Mouse (Mus musculus) urinary bladder, postnatal 14 days (tissue): ENCODE results near the gene Hfe2.
"Not testable (repeated sequence)": the region's sequence is repeated elsewhere in the genome, so short reads cannot be mapped to it uniquely, and the experiment has no call there.

Experiments
- DNase-seq: peaks from one replicate; pipeline ENCODE4 v3.0.0; 2021; ENCODE audit warnings: low spot score

The Hfe2 gene

DNA sequence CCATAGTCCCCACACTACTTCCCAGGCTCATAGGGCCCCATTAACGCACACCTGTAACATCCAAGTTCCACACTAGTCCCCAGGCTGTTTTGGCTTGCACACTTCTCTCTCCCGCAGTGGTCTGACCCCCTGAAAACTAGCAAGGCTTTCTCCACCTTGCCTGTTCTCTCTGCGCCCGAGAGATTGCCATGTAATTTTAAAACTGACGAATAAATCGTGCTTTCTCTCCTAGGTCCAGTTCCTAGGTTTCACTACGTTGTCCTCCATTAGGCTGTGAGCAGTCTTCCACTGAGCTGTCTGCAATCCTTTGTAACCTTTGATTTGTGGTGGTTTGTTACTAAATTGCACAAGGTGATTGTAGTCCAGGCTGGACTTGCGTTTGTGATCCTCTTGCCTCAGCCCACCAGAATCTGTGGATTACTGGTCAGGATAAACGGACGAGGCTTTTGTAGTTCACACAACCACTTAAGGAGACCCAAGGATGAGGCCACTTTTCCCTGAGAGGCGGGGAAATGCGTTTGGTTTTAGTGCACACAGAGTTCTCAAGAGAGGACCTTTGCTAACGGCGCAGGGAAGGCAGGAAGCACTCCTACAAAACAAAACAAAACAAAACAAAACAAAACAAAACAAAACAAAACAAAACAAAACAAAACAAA lies 28.2 kb upstream of the Hfe2 start:
- DNase-seq = not testable (repeated sequence)

DNA sequence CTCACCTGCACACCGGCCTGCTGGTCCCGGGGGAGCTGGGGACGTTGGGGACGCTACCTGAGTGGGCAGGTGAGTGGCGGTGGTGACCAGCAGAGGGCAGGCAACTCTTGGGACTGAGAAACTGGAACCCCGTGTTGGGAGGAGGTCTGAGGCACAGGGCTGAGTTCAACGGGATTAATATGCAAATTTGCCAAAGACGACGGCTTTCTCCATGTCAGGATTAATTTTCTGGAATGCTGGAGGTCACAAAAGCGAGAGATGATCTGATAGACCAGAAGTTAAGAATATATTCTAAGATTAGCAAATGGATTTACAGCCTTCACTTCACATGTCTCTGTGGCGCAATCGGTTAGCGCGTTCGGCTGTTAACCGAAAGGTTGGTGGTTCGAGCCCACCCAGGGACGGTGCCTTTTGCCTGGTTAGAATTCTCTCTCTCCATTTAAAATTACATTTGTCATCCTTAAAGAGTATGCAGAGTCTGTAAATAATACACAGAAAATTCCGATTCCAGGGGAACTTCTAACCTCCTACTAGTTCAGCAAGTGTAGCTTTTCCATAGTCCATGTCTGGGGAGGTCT lies 27.4 kb upstream of the Hfe2 start:
- peak; percentile 78 for DNase-seq

DNA sequence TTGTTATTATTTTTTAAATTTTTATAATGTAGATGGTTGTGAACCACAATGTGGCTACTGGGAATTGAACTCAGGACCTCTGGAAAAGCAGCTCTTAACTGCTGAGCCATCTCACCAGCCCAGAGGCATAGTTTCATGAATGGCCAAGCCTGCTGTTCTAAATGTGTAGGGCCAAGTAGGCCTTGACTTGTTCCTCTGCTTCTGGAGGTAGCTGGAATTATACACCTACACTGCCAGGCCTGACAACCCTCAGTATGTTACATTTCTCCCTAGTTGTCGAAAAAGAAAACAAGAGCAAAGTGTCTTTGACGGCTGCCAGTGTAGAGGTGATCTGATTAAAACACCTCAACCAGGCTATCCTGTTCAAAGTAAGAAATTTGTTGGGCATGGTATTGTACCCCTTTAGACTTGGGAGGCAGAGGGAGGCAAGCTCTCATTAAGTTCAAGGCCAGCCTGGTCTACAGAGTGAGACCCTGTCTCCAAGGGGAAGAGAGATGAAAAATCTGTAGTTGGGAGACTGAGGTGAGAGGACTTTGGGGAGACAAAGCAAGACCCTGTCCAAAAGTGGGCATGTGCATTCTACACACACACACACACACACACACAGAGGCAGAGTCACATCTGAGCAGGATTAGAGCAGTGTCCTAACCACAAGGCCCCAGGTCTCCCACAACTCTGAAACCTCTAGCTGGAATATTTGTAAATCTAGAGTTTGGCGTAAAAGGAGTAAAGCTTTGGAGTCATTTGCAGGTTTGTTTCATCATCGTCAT lies 26.3 kb upstream of the Hfe2 start:
- no peak for DNase-seq

DNA sequence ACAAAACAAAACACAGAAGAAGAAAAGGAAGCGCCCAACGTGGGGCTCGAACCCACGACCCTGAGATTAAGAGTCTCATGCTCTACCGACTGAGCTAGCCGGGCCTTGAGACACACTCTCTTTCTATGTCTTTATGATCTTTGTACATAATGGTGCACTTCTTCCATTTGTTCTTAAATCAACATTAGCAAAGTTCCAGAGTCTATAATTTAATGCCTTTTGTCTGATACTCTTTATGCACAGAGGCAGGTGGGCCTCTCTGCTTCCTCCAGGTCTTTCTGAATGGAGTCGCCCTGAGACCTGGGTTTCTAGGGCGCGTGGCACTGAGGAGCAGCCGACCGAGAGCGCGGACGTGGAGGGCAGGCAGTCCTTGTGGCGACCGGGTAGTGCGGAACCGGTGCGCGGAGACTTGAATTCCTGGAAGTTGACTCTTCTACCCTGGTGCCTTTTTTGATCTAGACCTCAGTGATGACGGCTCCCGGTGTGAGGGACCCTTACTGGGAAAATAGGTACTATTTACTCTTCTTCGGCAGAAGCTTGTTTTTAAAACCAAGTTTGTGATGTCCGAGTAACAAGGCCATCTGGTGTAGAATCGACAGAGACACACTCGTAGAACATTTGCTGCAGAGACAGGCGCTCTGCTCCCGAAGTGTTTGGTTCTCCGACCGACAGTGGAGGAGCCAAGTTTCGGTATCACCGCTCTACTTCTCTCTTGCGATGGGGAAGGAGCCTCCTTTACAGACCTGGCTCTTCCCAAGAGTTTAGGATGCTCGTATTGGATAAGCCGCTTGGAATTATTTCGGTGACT lies 25.3 kb upstream of the Hfe2 start:
- DNase-seq = peak; percentile 75

DNA sequence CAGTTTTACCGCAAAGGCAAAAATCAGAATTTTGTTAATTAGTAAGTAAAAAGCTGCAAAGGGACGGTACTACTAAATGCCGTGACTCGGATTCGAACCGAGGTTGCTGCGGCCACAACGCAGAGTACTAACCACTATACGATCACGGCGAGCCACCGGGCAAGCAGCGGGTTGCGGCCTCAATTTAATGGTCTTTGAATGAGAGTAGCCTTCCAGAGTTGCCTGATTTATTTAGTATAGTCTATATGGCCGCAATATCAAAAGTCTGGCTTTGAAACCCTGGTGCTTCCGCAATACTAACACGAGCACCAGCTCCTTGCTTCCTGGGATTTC lies 24.7 kb upstream of the Hfe2 start:
- peak; percentile 93 for DNase-seq

DNA sequence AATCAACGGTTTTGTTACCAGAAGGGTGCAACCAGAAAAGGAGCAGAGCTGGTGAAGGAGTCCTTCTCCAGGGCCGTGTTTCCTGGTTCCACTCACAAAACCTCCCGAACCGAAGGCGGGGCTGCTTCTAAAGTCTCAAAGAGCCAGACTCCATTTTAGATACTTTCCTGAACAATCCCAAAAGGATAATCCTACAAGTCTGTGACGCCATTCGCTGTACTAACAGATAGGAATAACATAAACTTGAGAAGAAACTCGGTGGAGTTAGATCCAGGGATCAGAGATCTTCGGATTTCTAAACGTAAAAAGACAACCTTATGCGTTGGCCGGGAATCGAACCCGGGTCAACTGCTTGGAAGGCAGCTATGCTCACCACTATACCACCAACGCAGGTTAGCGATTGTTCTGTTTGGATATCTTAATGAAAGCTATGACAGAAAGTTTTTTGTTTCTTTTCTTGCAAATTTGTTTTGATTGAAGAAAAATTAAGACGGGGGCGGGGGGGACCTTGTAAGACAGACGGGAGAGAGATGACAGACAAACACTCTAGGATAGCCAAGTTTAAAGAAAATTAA lies 24.2 kb upstream of the Hfe2 start:
- DNase-seq = peak; percentile 89

DNA sequence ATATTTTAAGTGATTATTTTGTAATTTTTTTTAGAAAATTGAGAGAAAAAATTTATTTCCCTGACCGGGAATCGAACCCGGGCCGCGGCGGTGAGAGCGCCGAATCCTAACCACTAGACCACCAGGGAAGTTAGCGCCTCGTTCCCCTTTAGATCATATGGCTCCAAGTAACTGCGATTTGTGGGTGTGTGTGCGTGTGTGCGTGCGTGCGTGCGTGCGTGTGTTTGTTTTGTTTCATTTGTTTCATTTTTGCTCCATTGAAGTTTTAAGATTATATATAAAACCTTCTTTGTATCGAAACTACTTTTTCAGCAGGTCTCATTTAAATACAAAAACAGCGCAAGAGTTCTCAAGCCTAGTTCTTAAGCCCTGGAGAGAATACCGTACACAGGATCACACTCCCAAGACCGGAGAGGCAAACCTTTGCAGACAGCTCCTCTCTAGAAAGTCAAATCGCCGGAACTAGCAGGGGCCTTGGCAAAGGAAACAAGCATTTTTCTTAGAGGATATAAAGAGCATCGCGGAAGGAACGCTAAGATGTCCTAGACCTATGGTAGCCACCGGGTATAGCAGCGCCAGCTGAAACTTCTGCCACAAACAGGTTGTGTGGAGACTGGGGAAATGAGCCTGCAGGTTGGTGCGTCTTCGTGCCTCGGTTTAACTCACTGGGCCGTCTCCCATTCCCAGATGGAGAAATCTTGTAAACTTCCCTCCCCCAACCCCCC lies 23.4 kb upstream of the Hfe2 start:
- DNase-seq = peak; percentile 87

DNA sequence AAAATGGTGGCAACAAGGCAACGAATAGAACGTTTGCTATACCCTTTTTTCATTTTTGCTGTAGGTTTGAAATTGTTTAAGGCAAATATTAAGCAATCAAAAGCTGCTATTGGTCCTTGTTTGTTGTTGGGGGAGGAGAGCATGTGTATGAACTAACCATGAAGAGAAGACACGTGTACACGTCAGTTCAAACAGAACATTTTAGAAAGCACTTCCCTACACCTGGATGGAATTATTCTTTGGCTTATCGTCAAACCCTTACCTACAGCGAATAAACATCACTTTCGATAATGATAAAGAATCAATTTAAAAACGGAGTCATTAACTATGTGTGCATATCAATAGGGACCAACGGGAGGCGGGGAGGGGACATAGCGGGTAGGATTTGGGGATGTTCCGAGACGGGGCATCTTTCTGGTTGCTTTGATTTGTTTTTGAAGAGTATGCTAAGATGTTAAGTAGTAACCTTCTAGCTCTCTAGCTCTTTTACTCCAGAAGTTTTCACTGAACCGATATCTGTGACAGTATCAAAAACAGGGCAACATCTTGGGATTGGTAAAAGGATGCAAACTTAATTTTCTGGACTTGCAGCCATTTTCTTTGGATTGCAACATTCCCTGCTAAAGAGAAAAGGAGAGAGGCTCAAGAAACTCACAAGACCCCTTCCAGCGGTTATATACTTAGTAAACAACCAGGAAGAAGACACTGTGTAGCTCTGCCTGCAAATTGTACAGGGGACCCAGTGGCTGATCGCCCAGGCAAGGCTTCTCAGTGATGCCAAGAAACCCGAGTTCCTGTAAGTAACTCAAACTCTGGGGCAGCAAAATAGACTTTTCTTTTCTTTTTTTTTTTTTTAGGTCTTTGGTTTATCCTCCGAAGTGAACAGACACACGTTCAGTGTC lies 22.5 kb upstream of the Hfe2 start:
- peak; percentile 4 for DNase-seq

DNA sequence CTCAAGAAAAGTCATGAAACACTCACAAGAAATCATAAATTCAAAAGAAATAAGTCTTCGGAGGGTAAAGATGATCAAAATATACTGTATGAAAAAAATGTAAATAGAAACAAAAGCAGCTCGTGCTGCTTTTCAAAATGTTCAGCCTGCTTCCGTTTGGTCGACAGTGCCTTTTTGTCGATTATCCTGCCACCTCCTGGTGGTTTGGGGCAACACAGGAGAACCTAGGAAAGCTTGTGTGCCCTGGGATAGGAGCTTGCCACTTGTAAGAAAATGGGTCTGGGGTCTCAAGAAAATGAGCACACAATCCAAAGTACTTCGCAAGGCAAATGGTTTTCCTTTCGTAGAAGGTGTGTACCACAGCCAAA lies 21.9 kb upstream of the Hfe2 start:
- peak; percentile 79 for DNase-seq

DNA sequence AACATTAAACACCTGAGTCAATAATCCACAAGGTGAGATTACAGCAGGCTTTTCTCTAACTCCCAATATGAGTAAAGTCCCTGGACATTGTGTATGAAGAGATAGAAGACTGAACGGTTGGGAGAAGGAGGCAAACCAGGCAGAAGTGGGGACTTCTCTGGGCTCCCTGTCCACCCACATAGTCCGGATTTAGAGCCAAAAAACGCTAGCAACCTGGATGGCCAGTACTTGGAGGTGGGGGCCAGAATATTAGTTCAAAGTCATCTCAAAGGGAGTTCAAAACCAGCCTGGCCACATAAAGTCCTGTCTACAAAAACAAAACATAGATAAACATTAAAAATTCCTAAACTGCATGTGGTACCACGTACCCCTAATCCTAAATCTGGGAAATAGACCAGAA lies 21.0 kb upstream of the Hfe2 start:
- DNase-seq = peak; percentile 1

DNA sequence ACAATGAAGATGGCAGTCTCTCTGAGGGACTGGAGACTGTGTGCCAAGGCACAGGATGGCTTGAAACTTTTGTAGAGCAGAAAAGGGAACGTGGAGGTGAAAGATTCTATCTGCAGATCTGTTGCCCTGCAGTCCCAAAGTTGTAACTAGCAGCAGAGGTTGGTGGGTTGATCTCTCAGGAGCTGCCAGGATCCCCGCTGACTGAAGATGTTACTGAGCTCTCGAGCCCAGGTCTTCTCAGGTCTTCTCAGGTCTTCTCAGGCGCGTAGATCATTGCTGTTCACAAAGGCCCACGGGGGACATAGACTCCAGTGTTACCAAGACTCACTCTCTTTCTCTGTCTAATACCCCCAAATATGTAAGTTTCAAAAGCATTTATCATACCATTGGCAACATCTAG lies 20.0 kb upstream of the Hfe2 start:
- DNase-seq = peak; percentile 1

DNA sequence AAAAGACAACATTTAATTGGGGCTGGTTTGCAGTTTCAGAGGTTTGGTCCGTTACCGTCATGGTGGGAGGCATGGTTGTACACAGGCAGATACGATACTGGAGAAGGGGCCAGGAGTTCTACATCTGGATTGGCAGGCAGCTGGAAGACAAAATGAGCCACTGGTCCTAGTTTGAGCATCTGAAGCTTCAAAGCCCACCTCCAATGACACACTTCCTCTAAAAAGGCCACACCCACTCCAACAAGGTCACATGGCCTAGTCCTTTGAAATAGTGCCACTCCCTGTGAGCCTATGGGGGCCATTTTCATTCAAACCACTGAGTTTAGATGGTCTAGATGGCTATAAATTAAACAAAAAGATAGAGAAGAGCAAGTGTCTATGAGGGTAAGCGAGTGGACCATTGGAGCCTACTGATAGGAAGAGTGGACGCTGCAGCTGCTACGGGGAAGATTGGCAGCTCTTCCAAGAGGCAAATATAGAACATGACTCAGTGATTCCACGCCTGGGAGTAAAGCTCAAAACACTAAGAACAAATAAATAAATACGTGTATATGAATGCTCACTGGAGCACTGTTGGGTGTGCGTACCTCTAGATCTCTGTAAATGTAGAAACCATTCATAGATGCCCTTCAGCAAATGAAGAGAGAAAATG lies 18.4 kb upstream of the Hfe2 start:
- no peak for DNase-seq

DNA sequence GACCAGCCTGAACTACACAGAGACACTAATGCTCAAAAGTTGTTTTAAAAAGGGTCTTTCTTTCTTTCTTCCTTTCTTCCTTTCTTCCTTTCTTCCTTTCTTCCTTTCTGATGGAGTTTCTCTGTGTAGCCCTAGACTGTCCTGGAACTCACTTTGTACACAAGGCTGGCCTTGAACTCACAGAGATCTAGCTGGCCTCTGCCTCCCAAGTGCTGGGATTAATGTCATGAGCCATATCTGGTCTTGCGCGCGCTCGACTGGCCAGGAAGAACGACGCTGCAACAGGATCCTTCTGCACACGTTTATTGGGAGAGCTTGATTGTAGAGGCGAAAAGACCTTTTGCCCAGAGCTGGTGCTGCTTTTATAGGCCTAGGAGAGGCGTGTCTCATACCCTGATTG lies 17.0 kb upstream of the Hfe2 start:
- not testable (repeated sequence) for DNase-seq

DNA sequence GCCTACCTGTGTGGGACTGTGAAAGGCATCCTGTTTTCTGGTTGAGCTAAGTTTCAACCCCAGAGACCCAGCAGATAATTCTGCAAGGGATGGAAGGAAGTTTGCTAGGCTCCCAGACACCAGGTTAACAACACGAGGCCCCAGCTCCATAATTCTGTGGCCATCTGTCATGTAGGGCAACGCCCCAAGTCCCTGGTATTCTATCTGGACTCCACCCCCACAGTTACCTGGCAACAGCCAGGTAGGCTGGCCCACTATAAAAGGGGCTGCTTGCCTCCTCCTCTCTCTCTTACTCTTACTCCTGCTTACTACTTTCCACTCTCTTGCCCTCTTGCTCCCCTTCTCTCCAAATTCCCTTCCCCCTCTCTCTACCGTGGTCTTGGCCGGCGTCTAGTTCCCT lies 4.8 kb upstream of the Hfe2 start:
- DNase-seq = no peak

DNA sequence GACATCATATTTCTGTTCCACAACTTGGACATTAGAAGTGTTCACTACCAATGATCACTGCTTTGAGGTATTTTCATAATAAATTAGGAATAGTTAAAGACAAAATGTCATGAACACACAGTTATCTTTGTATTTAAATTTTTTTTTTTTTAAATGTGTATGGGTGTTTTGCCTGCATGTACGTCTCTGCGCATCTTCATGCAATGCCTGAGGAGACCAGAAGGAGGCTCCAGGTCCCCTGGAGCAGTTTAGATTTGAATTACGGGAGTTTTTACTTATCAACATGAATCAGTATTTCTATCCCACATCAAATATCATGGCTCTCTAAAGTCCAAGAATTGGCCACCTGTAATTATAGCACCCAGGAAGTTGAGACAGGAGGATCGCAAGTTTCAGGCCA lies 2.8 kb upstream of the Hfe2 start:
- DNase-seq = no peak

DNA sequence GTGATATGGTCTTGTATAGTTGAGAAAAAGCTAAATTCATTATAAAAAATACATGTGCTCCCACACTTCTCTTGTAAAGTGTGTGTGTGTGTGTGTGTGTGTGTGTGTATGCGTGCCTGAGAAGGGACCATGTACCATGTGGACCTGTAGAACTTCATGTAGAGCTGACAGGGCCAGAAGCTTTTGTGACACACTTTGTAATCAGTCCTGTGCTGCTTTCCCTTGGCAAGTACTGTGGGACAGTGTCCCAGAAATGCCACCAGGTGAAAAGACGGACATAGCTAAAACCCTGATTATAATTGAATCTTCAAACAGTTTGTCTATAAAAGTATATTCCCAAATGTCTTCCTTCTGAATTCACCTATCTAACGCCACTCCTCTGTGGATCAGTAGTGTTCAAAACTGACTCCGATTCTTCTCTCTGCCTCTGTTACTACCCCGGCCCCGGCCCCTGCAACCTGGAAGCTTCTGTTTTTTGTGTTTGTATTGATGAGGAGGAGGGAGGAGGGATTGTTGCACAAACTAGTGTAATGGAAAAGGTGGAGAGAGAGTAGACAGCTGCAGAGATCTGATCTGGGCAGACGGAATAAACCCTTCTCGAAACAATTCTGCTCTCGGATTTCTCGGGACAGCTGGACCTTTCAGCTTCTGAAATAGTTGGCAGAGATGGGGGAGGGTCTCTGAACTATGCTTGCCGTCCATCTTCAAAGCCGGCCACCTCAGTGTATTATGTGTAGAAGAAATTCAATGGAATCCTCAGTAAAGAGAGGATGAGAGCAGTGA lies 753 bp upstream of the Hfe2 start:
- DNase-seq = no peak

DNA sequence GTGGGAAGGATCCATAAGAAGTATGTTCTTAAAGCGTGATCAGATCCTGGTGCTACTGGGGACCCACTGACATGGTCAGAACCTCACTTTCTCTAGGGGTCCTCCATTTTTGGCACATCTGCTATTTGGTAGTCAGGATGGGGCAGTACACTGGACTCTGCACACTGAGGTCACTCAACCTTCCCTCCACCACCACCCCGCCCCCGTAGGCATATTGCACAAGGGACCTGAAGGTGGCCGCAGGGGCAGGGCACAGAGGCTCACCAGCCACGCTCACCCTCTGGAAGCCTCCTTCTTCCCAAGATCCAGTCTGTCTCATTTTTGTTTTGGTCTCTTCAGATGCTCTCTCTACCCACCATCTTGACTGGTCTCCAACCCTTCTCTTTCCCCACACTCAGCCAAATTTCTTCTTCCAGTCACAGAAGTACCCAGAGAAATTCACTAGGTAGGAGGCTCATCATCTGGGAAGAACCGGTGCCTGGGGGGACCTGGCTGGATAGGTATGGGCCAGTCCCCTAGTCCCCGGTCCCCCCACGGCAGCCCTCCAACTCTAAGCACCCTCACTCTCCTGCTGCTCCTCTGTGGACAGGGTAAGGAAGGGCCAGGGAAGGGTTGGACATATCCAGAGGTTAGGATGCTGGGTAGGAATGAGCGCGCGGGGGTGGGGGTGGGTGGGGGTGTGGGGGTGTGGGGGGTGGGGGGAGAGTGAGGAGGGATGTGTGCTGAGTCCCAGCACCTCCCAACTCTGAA lies 1.2 kb downstream of the Hfe2 start:
- no peak for DNase-seq

DNA sequence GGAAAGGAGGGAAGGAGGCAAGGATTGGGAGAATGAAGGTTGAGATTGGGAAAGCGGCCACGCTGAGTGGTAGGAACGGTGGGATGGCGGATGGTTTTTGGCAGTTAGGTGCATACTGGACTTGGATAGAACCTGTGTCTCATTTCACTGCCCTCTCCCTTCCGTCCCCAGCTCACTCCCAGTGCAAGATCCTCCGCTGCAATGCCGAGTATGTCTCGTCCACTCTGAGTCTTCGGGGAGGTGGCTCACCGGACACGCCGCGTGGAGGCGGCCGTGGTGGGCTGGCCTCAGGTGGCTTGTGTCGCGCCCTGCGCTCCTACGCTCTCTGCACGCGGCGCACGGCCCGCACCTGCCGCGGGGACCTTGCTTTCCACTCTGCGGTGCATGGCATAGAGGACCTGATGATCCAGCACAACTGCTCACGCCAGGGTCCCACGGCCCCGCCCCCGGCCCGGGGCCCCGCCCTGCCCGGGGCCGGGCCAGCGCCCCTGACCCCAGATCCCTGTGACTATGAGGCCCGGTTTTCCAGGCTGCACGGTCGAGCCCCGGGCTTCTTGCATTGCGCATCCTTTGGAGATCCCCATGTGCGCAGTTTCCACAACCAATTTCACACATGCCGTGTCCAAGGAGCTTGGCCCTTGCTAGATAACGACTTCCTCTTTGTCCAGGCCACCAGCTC lies 2.0 kb downstream of the Hfe2 start:
- DNase-seq = no peak
